Mouse (Mus musculus) liver, adult (tissue): ENCODE measurements at regions not wholly inside any gene's neighbourhood (a gene's known extent, or its start where the extent isn't known, plus 50 kb on each side); places are given as distances from the start of the nearest gene placed in this dataset.

Experiments
- GATA4 ChIP-seq: IDR thresholded peaks from 2 replicates; pipeline ENCODE4 v1.6.1; 2014; ENCODE audit warnings: mild to moderate bottlenecking, low read length; ENCODE audit not compliant: insufficient replicate concordance

GRCm38 (mm10) chr8:57048909-57049308 is 271.9 kb upstream of the Hand2 start:
- no peak for TF ChIP-seq GATA4

GRCm38 (mm10) chr8:57052661-57053060 is 268.1 kb upstream of the Hand2 start:
- TF ChIP-seq GATA4: no peak

- no peak for TF ChIP-seq GATA4
These were observed 243.8 kb upstream of the Hand2 start for GRCm38 (mm10) chr8:57076995-57077394.

- no peak for TF ChIP-seq GATA4
These were observed 234.0 kb upstream of the Hand2 start for GRCm38 (mm10) chr8:57086811-57087210.

GRCm38 (mm10) chr8:57092403-57092802 is 228.4 kb upstream of the Hand2 start:
- TF ChIP-seq GATA4: no peak

- TF ChIP-seq GATA4: no peak
These were observed 225.6 kb upstream of the Hand2 start for GRCm38 (mm10) chr8:57095169-57095568.

GRCm38 (mm10) chr8:57111403-57111771 is 209.4 kb upstream of the Hand2 start:
- no peak for TF ChIP-seq GATA4

- TF ChIP-seq GATA4: no peak
These were observed 206.9 kb upstream of the Hand2 start for GRCm38 (mm10) chr8:57113915-57114314.

- TF ChIP-seq GATA4: no peak
These were observed 205.5 kb upstream of the Hand2 start for GRCm38 (mm10) chr8:57115303-57115702.

GRCm38 (mm10) chr8:57134041-57134440 is 186.7 kb upstream of the Hand2 start:
- TF ChIP-seq GATA4: no peak

- TF ChIP-seq GATA4: no peak
These were observed 186.1 kb upstream of the Hand2 start for GRCm38 (mm10) chr8:57134726-57135125.

- no peak for TF ChIP-seq GATA4
These were observed 172.7 kb upstream of the Hand2 start for GRCm38 (mm10) chr8:57148036-57148435.

GRCm38 (mm10) chr8:57191153-57191552 is 129.6 kb upstream of the Hand2 start:
- no peak for TF ChIP-seq GATA4

GRCm38 (mm10) chr8:57200280-57200679 is 120.5 kb upstream of the Hand2 start:
- TF ChIP-seq GATA4: no peak

GRCm38 (mm10) chr8:57209584-57209983 is 111.2 kb upstream of the Hand2 start:
- TF ChIP-seq GATA4: no peak

- TF ChIP-seq GATA4: no peak
These were observed 107.7 kb upstream of the Hand2 start for GRCm38 (mm10) chr8:57213066-57213465.

GRCm38 (mm10) chr8:57213982-57214930 is 106.5 kb upstream of the Hand2 start:
- TF ChIP-seq GATA4: no peak

GRCm38 (mm10) chr8:57230594-57230993 is 90.2 kb upstream of the Hand2 start:
- no peak for TF ChIP-seq GATA4

- TF ChIP-seq GATA4: no peak
These were observed 78.5 kb upstream of the Hand2 start for GRCm38 (mm10) chr8:57242301-57242700.
